Mouse (Mus musculus): ENCODE results near the gene BC055324.

Gene BC055324

GRCm38 (mm10) chr1:163953396-163953795 lies 41.2 kb downstream of the BC055324 start:
- DNase-seq (ENCODE audit: low spot score in 2 of 2): no peak

- no peak for DNase-seq (ENCODE audit: low spot score in 2 of 2)
Observed at GRCm38 (mm10) chr1:163942056-163942455, 52.5 kb downstream of the BC055324 start.

- DNase-seq (ENCODE audit: low spot score in 2 of 2): no peak
Observed at GRCm38 (mm10) chr1:163934591-163934990, 60.0 kb downstream of the BC055324 start.

- no peak for DNase-seq (ENCODE audit: low spot score in 2 of 2)
Observed at GRCm38 (mm10) chr1:163931801-163932200, 62.8 kb downstream of the BC055324 start.

GRCm38 (mm10) chr1:163930458-163930794 lies 64.2 kb downstream of the BC055324 start:
- no peak for DNase-seq (ENCODE audit: low spot score in 2 of 2)

GRCm38 (mm10) chr1:163929636-163930457 lies 64.7 kb downstream of the BC055324 start:
- DNase-seq (ENCODE audit: low spot score in 2 of 2): peak; percentile 62 to 90

- no peak for DNase-seq (ENCODE audit: low spot score in 2 of 2)
Observed at GRCm38 (mm10) chr1:163928846-163929245, 65.8 kb downstream of the BC055324 start, which contains the start of gene Scyl3. Gene Scyl3 (plus strand): TSS chr1:163929100.

- peak in 1 of 2 experiments; percentile 33 for DNase-seq (ENCODE audit: low spot score in 2 of 2)
Observed at GRCm38 (mm10) chr1:163924093-163924492, 70.5 kb downstream of the BC055324 start.

GRCm38 (mm10) chr1:163917349-163918160 lies 77.0 kb downstream of the BC055324 start:
- no peak for DNase-seq (ENCODE audit: low spot score in 2 of 2)

GRCm38 (mm10) chr1:163911981-163912380 lies 82.6 kb downstream of the BC055324 start:
- no peak for DNase-seq (ENCODE audit: low spot score in 2 of 2)

- DNase-seq (ENCODE audit: low spot score in 2 of 2): no peak
Observed at GRCm38 (mm10) chr1:163910785-163911184, 83.8 kb downstream of the BC055324 start.

GRCm38 (mm10) chr1:163910343-163910742 lies 84.3 kb downstream of the BC055324 start:
- peak in 1 of 2 experiments; percentile 34 for DNase-seq (ENCODE audit: low spot score in 2 of 2)

GRCm38 (mm10) chr1:163908389-163908788 lies 86.2 kb downstream of the BC055324 start:
- no peak for DNase-seq (ENCODE audit: low spot score in 2 of 2)

GRCm38 (mm10) chr1:163907007-163907811 lies 87.4 kb downstream of the BC055324 start:
- DNase-seq (ENCODE audit: low spot score in 2 of 2): no peak

- DNase-seq (ENCODE audit: low spot score in 2 of 2): no peak
Observed at GRCm38 (mm10) chr1:163903411-163903810, 91.2 kb downstream of the BC055324 start.

- DNase-seq (ENCODE audit: low spot score in 2 of 2): no peak
Observed at GRCm38 (mm10) chr1:163900168-163900567, 94.4 kb downstream of the BC055324 start.

GRCm38 (mm10) chr1:163899575-163899974 lies 95.0 kb downstream of the BC055324 start:
- no peak for DNase-seq (ENCODE audit: low spot score in 2 of 2)

- no peak for DNase-seq (ENCODE audit: low spot score in 2 of 2)
Observed at GRCm38 (mm10) chr1:163898291-163898764, 96.3 kb downstream of the BC055324 start.
